Mouse (Mus musculus) myocyte (in vitro differentiated cells): ENCODE measurements around the gene Plekha8.

Experiments used
- E2F4 ChIP-seq: IDR thresholded peaks from one replicate; pipeline ENCODE4 v1.6.1; 2011; ENCODE audit warnings: mild to moderate bottlenecking, control low read depth, moderate library complexity; ENCODE audit not compliant: insufficient read depth
- MYOG ChIP-seq, 3 experiments: IDR thresholded peaks; one replicate each; pipeline ENCODE4 v1.6.1; 2011; ENCODE audit warnings: control low read depth in 2 of 3, low read depth in 2 of 3, mild to moderate bottlenecking in 2 of 3; ENCODE audit not compliant: insufficient read length in 2 of 3, control insufficient read depth in 1 of 3, insufficient read depth in 1 of 3
- POLR2A ChIP-seq: IDR thresholded peaks from one replicate; pipeline ENCODE4 v1.6.1; 2011; ENCODE audit warnings: low read depth, mild to moderate bottlenecking, control low read depth, moderate library complexity; ENCODE audit not compliant: insufficient read length
- POLR2AphosphoS2 ChIP-seq: IDR thresholded peaks from one replicate; pipeline ENCODE4 v1.6.1; 2011; ENCODE audit warnings: low read depth, control low read depth; ENCODE audit not compliant: insufficient read length
- USF1 ChIP-seq: IDR thresholded peaks from one replicate; pipeline ENCODE4 v1.6.1; 2011; ENCODE audit warnings: low read depth, mild to moderate bottlenecking, control low read depth, moderate library complexity

- TF ChIP-seq POLR2A: no peak
- no peak for TF ChIP-seq MYOG (IDR thresholded peaks at IDR 0.05; ENCODE audit: control insufficient read depth in 1 of 3, insufficient read depth in 1 of 3, insufficient read length in 2 of 3, low read depth in 2 of 3)
- TF ChIP-seq POLR2AphosphoS2: no peak
- TF ChIP-seq E2F4: no peak
- TF ChIP-seq USF1: no peak
These were observed 90.2 kb downstream of the Plekha8 start for GRCm38 (mm10) chr6:54685103-54685502.
